ENCODE assay signal across 8 mouse cellular contexts in the genomic region with DNA sequence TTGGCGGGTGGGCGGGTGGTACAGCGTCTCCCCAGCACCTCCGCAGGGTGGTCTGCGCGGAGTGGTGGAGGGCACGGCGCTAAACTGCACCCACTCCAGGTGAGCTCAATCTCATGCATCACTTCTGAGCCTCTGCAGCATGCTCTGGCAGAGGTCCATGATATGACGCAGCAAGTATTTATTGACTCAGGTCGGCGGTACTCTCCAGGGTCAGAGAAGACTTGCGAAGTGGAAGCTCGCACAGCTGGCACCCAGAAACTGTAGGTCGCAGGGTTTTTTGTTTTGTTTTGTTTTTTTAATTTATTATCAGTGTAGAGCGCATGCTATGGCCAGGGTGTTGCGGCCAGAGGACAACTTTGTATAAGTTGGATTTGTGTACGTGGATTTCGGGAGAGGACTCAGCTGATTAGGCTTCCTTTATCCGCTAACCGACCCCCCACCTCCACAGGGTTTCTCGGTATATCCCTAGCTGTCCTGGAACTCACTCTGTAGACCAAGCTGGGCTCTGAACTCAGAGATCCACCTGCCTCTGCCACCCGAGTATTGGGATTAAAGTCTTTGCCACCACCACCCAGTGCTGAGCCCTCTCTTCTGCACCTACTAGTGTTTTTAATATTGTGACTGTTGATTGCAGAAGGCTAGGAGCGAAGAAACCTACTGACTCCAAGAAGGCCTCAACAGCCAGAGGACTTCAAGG. TPM values are rescaled to one million over a fixed set of nuclear protein-coding genes. Genes with fewer than 3 reads are reported as not detected.
DNase-seq lines count a peak whose midpoint lies in the region; ATAC-seq lines count a peak whose summit lies in the region.

No protein-coding gene starts in this region.

- 2% methylated on average over 23 of the region's 23 CpGs for WGBS in heart, embryonic 16.5 days

- peak overlapping the region; percentile 78 for H3K27ac ChIP-seq in heart, embryonic 16.5 days (ENCODE audit: low read length)

- H3K27me3 ChIP-seq in heart, embryonic 16.5 days (ENCODE audit: control insufficient read depth, insufficient read depth, low read length), result no peaks in the 10 kb centered on the region

- peak overlapping the region; percentile 65 for H3K9ac ChIP-seq in heart, embryonic 16.5 days (ENCODE audit: low read length)

- DNase-seq in R1 (ENCODE audit: low read depth, low spot score), result peak; percentile 63
- DNase-seq in embryo, embryonic 10.5 days (ENCODE audit: low spot score), result peak; percentile 39
- DNase-seq in kidney, postnatal 14 days, result peak; percentile 79
- DNase-seq in lung, postnatal 36 days, result peak; percentile 90
- peak; percentile 53 for DNase-seq in spleen, adult 12 weeks (ENCODE audit: low spot score)
- no peak for DNase-seq in layer of hippocampus, postnatal 10 days (ENCODE audit: low spot score in 2 of 2)

- no peaks in the 10 kb centered on the region for H3K36me3 ChIP-seq in heart, embryonic 16.5 days (ENCODE audit: control insufficient read depth, insufficient read depth)

- H3K4me3 ChIP-seq in heart, embryonic 16.5 days (ENCODE audit: low read length), result peak overlapping the region; percentile 85

- peak overlapping the region; percentile 94 for H3K4me2 ChIP-seq in heart, embryonic 16.5 days (ENCODE audit: low read depth, low read length)

- H3K9me3 ChIP-seq in heart, embryonic 16.5 days (replicated peaks; ENCODE audit: control insufficient read depth, low read length), result no peaks in the 10 kb centered on the region

- ATAC-seq in CD4-positive, CD25-positive, alpha-beta regulatory T cell, adult 4 months, result peak; percentile 27
- no peak for ATAC-seq in heart, embryonic 16.5 days (replicated peaks; ENCODE audit: extremely low read depth, insufficient read depth, low FRiP score)

- H3K4me1 ChIP-seq in heart, embryonic 16.5 days (ENCODE audit: control insufficient read depth, insufficient read depth, low read length), result peaks cover 19% of the 10 kb centered on the region

RNA-seq across cellular contexts. Expression of gene Pkd1, which starts 0.6 kb away (rescaled TPM):
- polyA plus RNA-seq in CD4-positive, CD25-positive, alpha-beta regulatory T cell, adult 4 months (2017; shearing (Covaris generic)), result 10 to 100 TPM; 16.8 to 34.7 TPM
- polyA plus RNA-seq in heart, embryonic 16.5 days (2015; fragmentation: Nextera tagmentation; extraction: Ambion mirVana), result 17.6 and 18.4 TPM in 2 replicates
- 10 to 100 TPM; 61.6 to 91.2 TPM for total RNA-seq in layer of hippocampus, postnatal 10 days (2021)

RNA-seq across cellular contexts. Expression of gene Rab26, which starts 15.1 kb away (rescaled TPM):
- 1 to 10 TPM; 4.0 to 5.0 TPM for polyA plus RNA-seq in CD4-positive, CD25-positive, alpha-beta regulatory T cell, adult 4 months (2017; shearing (Covaris generic))
- 0.87 and 0.92 TPM in 2 replicates for polyA plus RNA-seq in heart, embryonic 16.5 days (2015; fragmentation: Nextera tagmentation; extraction: Ambion mirVana)
- 10 to 100 TPM; 48.9 to 49.0 TPM for total RNA-seq in layer of hippocampus, postnatal 10 days (2021)

RNA-seq across cellular contexts. Expression of gene Traf7, which starts 21.3 kb away (rescaled TPM):
- 10 to 100 TPM; 52.8 to 72.1 TPM for polyA plus RNA-seq in CD4-positive, CD25-positive, alpha-beta regulatory T cell, adult 4 months (2017; shearing (Covaris generic))
- polyA plus RNA-seq in heart, embryonic 16.5 days (2015; fragmentation: Nextera tagmentation; extraction: Ambion mirVana), result 77.6 and 80.7 TPM in 2 replicates
- total RNA-seq in layer of hippocampus, postnatal 10 days (2021), result 100 to 1,000 TPM; 110 to 112 TPM

Comparison
In these comparisons a context has a peak if more than half of its experiments do, and no peak if none do; other contexts are left out.
1. DNase-seq: peak in R1 (single experiment), embryo, embryonic 10.5 days (single experiment), kidney, postnatal 14 days (single experiment), lung, postnatal 36 days (single experiment) and spleen, adult 12 weeks (single experiment); none in layer of hippocampus, postnatal 10 days (0 of 2).